Mouse (Mus musculus): ENCODE results near the gene Iqgap2.

Iqgap2 gene

DNA sequence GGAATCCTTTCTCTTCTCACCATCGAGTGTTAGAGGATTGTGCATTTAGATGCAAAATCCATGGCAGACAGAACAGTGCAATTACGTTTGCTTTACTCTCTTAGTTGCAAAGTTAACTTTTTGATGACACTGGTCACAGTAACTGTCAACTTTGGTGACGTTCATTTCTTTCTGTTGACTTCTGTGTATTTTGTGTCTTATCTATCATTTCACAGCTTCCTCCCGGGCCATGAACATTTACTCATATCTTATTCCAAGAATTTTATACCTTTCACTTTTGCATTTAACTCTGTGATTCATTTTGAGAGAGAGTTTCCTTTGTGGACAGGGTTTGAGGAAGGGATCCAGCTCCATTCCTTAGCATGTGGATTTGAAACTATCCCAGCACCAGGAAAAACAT lies 238.0 kb downstream of the Iqgap2 start:
- DNase-seq (ENCODE audit: low spot score), result no peak

DNA sequence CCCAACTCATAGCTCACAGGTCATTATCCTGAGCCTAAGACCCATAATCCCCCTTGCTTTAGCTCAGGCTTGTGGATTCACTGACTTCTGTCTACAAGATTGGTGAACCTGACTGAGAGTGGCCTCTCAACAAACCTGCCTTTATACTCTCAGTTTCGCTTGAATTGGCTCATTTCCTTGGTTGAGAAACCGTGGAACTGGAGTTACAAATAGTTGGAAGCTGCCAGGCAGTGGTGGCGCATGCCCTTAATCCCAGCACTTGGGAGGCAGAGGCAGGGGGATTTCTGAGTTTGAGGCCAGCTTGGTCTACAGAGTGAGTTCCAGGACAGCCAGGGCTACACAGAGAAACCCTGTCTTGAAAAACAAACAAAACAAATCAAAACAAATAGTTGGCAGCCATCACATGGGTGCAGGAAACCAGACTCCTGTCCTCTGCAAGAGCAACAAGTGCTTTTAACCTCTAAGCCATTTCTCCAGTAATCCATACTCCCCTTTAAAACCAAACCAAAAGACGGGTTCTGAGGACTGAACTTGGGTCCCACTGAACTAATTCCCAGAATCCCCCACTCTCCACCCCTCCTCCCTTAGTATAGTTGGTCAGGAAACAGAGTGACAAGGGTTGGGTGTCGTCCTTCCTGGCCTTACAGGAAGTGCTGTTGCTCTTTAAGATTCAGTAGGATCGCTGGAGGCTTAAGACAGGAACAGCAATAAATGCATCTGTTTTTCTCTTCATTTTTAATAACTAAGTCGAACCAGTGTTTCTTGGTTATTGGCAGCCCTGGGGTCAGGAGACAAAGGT lies 239.7 kb downstream of the Iqgap2 start:
- DNase-seq (ENCODE audit: low spot score), result no peak

DNA sequence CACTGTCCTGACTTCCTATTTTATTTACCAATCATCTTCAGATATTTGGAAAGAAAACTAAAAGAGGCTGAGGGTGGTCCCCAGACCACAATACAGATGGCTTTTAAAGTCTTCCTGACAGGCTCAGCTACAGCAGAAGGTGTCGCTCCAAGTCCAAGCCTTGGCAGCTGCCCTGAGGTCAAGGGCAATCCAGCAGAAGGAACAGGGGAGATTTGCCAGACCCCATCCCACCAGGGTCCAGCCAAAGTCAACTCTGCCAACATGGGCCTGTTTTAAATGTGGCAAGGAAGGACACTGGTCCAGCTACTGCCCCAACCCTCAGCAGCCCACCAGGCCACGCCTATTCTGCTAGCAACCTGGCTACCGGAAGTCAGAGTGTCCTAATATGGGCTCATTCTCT lies 241.8 kb downstream of the Iqgap2 start:
- DNase-seq (ENCODE audit: low spot score), result no peak

DNA sequence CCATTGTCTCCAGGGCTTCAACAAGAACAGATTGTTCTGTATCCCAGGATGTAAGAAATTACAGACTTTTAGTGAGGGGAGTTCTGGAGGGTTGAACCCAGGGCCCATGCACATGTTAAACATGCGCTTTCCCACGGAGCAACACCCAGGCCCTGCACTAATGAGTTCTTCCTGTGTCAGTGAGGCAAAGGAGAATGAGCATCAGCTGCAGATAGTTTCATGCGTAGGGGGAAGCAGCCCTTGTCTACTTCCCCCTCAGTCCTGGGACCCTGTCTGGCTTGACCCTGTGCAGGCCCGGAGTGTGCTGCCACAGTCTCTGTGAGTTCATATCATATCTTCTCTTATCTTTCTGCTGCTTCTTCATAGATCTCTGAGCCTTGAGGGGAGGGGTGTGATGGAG lies 244.5 kb downstream of the Iqgap2 start:
- no peak for DNase-seq (ENCODE audit: low spot score)

DNA sequence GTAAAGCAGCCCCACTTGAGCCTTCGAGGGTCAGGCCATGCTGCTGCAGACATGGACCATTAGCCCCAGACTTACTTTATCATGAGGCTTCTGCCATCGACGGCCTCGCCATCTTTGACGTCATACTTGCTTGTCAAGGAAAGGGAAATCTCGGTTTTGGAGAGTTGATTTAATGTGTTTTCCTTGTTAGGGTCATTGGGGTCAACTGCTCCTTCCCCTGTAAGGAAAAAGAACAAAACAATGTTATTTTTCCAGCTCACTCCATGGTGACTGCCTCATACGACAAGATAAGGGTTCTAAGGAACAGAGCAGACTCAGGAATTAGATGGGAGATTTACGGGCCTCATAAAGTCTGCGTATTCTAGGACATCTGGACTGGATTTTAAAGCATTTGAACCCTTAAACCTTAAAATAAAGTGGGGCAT lies 245.0 kb downstream of the Iqgap2 start:
- DNase-seq (ENCODE audit: low spot score), result no peak

DNA sequence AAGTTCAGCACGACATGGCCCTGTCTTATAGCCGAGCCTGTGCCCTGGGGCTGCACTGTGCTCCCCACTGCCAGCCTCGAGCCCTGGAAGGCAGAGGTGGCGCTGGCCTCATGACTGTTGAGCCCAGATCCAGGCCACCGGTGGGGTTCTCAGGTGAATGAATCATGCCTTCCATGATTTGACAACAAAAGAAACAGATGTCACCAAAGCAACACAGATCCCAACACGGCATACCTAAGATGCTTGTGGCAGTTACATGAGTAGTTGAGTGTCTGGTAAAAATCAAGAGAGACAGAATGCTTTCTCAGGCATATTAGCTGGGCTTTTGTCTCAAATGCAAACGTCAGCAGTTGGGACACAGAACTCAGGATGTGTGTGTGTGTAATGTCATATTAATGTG lies 248.0 kb downstream of the Iqgap2 start:
- DNase-seq (ENCODE audit: low spot score), result no peak

DNA sequence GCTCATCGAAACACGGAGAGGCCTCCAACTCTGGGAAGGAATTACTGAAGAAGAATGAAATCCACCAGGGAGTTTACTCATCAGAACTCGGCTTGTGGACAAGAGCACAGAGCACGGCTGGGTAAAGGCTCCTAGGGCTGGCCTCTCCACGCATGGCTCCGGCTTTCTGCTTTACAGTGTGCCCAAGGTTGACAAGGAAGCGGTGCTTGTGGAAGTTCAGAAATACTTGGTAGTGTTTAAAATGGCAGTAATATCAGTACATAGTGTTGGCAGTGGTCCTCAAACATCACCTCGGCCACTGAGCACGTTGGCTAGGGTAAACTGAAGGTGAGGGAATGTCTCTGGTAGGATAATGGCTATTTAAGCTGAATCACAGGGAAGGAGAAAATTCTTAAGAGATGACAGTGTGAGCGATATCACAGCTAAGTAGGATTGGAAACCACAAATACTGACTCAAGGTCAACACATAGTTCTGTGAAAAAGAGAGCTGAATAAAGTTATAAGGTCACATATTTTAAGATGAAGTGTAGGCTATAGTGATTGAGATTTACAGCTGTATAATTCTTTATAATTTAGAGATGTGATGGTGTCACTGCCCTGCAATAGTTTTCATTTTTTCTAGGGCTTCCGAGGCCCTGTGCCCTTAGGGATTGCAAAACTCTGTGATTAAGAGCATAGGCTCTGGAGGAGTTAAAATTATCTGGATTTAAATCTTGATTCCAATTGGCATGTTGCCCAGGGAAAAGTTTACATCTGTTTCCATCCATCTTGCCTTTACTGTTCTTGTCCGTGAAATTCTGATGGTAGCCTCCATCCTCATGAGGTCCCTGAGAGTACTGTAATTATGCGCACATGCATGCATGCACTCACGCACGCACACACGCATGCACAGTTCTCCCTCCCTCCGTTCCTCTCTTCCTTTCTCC lies 250.4 kb downstream of the Iqgap2 start:
- DNase-seq (ENCODE audit: low spot score), result no peak

DNA sequence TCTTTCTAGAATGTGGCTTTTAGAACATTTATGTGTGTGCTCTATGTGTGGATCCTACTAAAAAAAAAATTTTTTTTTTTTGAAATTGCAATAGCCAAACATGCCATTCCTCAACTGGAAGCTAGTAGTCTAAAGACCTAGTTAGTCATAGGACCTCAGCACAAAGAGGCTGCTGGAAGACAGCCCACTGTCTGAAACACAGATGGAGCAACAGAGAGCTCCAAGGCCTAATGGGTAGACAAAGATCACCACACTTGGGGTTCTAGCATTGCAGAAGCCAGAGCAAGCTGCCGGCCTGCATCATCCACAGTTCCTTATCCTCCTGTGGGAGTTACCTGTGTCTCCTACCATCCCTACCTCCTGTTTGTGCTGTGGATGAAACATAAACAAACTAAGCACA lies 251.3 kb downstream of the Iqgap2 start:
- DNase-seq (ENCODE audit: low spot score), result no peak

DNA sequence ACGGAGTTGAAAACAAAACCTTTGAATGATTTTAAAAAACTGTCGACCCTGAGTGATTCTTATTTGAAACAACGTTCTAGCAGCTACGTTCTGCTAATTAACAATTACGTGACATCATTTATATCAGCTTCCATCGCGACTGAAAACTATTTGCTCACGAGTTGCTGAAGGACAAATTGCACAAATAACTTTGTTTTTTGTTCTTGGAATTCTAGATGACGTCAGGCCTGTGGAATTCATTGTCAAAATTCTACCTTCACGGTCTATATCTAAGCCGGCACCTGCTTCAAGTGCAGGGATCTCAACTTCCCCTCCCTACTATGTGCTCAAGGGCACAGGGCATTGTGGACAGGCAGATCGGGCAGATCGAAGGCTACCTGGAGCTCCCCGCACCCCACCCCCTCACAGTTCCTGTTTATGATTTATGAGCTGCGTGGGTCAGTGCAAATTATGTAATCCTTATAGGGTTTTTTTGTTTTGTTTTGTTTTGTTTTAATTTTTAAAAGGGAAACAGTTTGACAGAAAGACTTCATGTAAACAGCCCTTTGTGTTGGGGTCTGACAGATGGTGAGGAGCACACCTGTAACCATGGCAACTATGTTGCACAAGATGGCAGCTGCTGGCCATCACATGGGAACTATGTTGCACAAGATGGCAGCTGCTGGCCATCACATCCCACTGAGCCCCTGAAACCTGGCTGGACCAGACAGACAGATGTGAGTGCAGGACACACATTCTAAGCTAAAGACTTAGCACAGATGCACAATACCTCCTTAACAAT lies 252.2 kb downstream of the Iqgap2 start:
- DNase-seq (ENCODE audit: low spot score), result no peak

DNA sequence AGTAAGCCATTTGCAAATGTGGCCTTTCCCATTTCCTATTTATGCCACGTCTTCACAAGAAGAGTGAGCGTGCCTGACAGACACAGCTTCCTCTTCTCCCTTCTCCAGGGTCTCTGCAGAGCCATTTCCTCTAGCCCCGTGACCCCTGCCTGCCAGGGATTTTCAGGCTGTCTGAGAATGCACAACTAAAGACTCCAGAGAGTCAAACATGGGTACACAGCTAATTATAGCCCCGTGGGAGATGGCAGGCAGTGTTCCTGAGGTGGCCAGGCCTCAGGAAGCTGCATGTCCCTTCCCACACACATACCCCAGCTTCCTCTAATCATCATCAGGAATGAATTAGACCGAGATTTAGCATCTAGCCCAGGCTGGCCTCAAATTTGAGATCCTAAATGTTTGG lies 252.8 kb downstream of the Iqgap2 start:
- no peak for DNase-seq (ENCODE audit: low spot score)

DNA sequence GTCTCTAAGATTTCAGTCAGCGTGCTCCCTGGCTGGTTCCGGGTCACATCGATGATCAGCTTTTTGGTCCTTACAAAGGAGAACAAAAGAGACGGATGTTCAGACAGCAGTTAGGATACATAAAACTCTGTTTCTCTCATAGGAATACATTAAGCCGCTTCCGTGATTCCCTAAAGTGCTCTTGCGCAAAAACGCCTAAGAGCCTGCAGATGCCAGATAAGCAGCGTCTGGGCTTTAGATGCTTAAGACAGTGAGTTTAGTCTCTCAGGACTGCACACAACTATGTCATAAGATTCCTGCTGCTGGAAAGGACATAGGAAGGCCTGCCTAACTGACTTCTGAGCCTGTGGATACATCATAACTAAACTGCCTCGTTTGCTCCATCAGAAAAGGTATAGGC lies 254.0 kb downstream of the Iqgap2 start:
- DNase-seq (ENCODE audit: low spot score), result no peak

DNA sequence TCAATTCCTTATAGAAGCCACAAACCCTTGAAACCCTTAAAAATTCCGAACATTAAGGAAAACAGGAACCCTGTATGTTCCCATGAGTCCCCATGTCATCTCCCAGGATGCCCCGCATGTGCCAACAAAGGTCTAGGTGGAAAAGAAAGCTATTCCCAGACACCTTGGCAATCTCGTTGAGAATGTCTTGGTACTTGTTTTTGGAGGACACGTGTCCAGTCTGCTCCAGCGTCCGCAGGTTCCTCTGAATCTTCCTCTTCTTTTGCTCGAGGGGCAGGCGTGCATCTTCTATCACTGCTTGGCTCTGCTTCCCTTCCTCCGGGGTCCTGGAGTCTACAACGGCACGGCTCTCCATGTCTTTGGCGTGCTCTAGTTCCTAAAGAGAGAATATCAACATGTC lies 256.4 kb downstream of the Iqgap2 start:
- no peak for DNase-seq (ENCODE audit: low spot score)

DNA sequence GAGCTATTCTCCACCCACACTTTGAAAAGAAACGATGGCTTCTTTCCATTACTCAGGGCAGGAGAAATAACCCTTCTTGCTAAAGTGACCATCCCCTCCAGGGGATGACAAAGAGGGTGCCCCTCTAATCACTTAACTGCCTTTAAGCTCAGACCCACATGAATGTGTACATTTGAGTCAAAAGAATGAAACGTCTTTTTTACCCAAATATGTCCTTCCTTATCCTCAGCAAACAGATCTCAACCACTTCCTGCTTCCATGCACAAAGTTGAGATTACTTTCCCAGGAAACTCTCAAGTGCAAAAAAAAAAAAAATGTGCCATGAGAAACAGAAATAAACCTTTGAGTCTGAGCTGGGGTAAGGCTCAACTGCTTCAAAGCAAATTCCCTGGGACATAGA lies 257.3 kb downstream of the Iqgap2 start:
- no peak for DNase-seq (ENCODE audit: low spot score)

DNA sequence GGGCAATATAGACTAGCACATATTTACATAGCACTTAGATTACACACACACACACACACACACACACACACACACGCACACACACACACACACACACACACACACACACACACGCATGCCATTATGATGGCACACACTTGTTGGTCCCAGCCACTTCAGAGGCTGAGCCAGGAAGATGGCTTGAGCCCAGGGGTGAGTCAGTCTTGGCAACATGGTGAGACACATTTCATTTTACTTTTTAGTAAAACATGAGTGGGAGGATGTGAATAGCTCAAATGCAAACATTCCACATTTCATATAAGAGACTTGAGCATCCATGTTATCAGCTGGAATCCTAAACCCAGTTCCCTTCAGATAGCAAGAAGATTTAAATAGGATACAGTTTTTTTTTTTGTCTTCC lies 258.3 kb downstream of the Iqgap2 start:
- no peak for DNase-seq (ENCODE audit: low spot score)

DNA sequence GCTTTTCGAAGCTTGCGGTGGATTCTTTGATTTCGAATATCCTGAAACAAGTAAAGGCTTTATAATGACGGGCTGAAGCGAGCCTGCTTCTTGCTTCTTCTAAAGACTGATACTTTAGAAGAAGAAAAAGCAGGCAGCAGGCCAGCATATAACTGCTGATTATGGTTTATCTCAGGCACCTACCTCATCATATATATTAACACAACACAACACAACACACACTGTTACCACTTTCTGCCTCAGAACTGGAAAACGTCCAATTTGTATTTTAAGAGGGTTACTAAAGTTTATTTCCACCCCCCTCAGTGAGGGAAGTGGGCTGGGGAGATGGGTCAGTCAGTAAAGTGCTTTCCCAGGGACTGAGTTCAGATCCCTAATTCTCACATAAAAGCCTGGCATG lies 259.6 kb downstream of the Iqgap2 start:
- DNase-seq (ENCODE audit: low spot score), result no peak

DNA sequence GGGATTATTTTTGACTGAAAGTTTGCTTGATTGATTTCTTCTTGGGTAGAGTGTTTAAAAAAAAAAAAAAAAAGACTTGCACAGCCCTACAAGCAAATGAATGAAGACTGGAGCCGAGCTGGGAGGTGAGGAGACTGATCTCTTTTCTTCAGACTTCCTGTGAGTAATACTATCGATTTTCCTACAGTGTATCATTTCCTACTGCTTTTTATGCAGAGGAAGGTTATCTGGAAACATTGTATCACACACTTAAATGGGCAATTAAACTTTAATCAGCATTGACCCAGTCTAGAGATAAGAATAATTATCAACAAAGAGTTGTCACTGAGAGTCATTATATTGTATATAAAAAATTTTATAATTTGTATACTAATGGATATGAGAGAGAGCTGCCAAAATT lies 261.0 kb downstream of the Iqgap2 start:
- no peak for DNase-seq (ENCODE audit: low spot score)

DNA sequence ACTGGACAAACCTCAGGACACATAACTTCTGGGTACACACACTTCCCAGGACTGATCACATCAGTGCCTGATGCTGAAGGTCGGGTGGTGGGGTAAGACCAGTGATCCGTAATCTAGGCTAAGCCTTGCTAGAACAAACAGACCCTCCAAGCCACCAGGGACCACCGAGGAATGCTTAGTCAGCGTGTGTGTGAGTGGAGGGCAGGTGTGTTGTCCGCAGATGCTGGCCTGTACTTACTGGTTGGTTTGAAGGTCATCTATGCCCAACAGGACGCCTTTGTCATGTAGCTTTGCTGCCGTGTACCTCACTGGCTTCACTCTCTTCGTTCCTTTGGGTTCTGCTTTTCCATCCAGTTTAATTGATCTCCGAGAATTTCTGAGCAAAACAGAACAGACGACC lies 262.0 kb downstream of the Iqgap2 start:
- no peak for DNase-seq (ENCODE audit: low spot score)

DNA sequence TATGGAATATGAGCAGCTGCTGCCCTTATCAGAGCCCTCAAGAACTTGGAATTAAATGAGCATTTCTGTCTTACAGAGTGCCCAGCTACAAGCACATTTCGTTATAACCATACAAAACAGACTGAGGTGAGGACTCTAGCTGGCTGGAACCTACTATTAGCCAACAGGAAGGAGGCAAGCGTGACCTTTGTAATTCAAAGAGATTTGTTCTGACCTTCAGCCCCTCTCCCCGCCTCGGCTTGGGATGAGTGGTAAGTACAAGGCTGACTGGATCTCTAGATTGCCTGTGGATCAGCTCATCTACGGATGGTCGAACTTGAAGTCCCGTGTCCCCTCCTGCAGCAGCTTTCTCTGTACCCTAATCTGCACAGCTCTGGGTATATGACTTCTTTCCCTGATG lies 265.0 kb downstream of the Iqgap2 start:
- no peak for DNase-seq (ENCODE audit: low spot score)

DNA sequence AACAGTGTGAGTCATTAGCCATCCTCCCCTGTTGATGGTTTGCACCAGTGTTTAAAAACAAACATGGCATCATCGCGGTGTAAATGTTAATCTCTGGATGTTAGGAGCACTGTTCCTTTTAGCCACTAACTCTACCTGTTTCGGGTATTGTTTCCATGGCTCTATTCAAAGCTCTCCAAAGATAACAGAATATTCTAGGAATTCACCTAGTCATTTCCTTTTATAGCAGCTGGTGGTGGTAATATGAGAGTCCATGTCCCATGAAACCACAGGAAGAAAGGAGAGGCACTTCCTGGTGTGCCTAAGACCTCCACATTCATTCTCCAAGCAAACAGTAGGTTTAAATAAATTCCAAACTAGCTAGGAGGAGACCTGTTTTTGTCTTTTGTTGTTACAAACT lies 268.7 kb downstream of the Iqgap2 start:
- no peak for DNase-seq (ENCODE audit: low spot score)

DNA sequence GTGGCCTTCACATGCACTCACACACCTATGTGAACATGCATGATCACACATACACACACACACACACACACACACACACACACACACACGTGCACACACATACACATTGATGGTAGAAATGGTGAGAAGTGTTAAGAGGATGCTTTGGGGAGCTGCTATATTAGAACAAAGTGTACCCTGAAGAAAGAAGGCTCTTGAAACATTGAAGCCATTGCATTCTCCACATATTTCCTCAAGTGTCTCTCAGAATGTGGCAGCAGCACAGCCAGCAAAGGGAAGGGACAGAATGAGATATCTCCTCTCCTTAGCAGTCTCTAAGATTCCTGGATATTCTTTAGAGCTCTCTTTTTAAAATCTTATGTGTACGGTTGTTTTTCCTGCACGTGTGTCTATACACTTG lies 270.2 kb downstream of the Iqgap2 start:
- no peak for DNase-seq (ENCODE audit: low spot score)

DNA sequence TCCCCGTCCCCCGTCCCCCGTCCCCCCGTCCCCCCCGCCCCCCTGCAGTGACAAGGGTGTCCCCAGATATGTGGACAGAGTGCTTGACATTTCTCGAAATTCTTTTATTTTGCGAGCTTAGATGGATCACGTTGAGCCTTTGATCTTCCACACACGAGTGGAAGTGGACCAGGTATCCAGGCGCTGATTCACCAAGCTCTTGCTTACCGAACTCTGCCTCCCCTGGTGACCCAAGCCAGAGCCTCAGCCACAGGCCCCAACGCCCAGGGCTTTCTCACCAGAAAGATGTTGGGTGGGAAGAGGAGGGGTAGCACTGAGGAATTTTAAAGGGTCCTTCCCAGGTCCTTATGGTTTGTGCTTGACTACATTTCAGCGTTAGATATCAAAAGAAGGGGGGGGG lies 272.9 kb downstream of the Iqgap2 start:
- no peak for DNase-seq (ENCODE audit: low spot score)

DNA sequence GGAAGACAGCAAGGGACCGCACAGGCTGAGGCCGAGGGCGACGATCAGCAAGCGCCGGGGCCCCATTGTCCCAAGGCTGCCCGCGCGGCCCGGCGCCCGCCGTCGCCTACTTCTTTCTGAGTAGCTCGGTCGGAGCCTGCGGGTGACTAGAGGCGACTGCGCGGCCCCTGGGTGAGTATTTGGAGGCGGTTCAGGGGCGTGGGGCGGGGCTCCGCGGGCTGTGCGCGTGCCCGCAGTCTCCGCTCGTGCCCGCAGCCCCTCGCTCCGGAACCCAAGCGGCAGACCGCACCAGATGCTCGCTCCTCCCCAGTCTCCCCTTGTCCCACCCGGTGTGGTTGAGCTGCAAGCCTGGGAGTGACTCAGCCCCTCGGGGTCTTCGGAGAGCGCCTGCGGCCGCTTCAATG lies 273.4 kb downstream of the Iqgap2 start, which contains the start of gene F2r:
Gene F2r (minus strand): TSS at position 179 of the 404 bp plus-strand sequence.
- DNase-seq (ENCODE audit: low spot score), result peak; percentile 41

All from layer of hippocampus, adult 11-12 months (tissue).